8 mouse cellular contexts compared by ENCODE assay signal in genomic region chr6:39515739-39516131, GRCm38 (mm10). TPM values are rescaled to one million over a fixed set of nuclear protein-coding genes. Genes with fewer than 3 reads are reported as not detected.
DNase-seq lines count a peak whose midpoint lies in the region; ATAC-seq and TF ChIP-seq lines count a peak whose summit lies in the region.

No protein-coding gene starts in this region.

- intact Hi-C loops in gastrocnemius, adult 2 months (cut with DNase I) = no loop called here
- intact Hi-C loops in gastrocnemius, postnatal 36 days (cut with DNase I) = no loop called here

- no peaks in the 10 kb centered on the region for H3K27me3 ChIP-seq in limb, embryonic 13.5 days
- no peaks in the 10 kb centered on the region for H3K27me3 ChIP-seq in stomach, postnatal 0 days (ENCODE audit: control insufficient read depth, insufficient read depth, low read length)

- H3K4me1 ChIP-seq in limb, embryonic 13.5 days = peaks cover 22% of the 10 kb centered on the region
- H3K4me1 ChIP-seq in stomach, postnatal 0 days (replicated peaks; ENCODE audit: control insufficient read depth, insufficient read depth) = no peaks in the 10 kb centered on the region

- DNase-seq in gastrocnemius, adult 2 months = peak; percentile 50
- no peak for DNase-seq in gastrocnemius, postnatal 36 days
- peak; percentile 37 to 54 for DNase-seq in adrenal gland, postnatal 36 days
- DNase-seq in heart, adult 8-10 months (ENCODE audit: low spot score) = peak; percentile 50
- peak; percentile 27 for DNase-seq in stomach, postnatal 0 days (ENCODE audit: low spot score)
- DNase-seq in yolk sac, embryonic 10.5 days (ENCODE audit: low spot score) = no peak

- peaks cover 39% of the 10 kb centered on the region for H3K36me3 ChIP-seq in limb, embryonic 13.5 days
- 0 out of 2 replicates have a peak, but pooled peaks cover 5% of the 10 kb centered on the region for H3K36me3 ChIP-seq in stomach, postnatal 0 days (ENCODE audit: control insufficient read depth, insufficient read depth, low read length)

- no peak for TF ChIP-seq CTCF in gastrocnemius, adult 2 months (IDR thresholded peaks at IDR 0.05)
- TF ChIP-seq CTCF in stomach, postnatal 0 days (IDR thresholded peaks at IDR 0.05; ENCODE audit: low read depth) = no peak

- peak overlapping the region; percentile 55 for H3K9ac ChIP-seq in limb, embryonic 13.5 days
- H3K9ac ChIP-seq in stomach, postnatal 0 days (ENCODE audit: low read length) = peak overlapping the region; percentile 41; the same call in 1 of the 2 replicates

- 21% methylated on average over 6 of the region's 6 CpGs for WGBS in limb, embryonic 13.5 days
- WGBS in stomach, postnatal 0 days = 25% methylated on average over 6 of the region's 6 CpGs

- peak overlapping the region; percentile 49 for H3K4me2 ChIP-seq in limb, embryonic 13.5 days (replicated peaks)
- H3K4me2 ChIP-seq in stomach, postnatal 0 days (replicated peaks; ENCODE audit: low read depth) = peak overlapping the region; percentile 11; the same call in 1 of the 2 replicates

- H3K4me3 ChIP-seq in gastrocnemius, adult 2 months = peak overlapping the region; percentile 18
- H3K4me3 ChIP-seq in limb, embryonic 13.5 days = no peak overlapping the region
- H3K4me3 ChIP-seq in stomach, postnatal 0 days (ENCODE audit: low read depth, low read length) = no peak overlapping the region

- peaks cover 15% of the 10 kb centered on the region for H3K9me3 ChIP-seq in limb, embryonic 13.5 days
- H3K9me3 ChIP-seq in stomach, postnatal 0 days (ENCODE audit: control insufficient read depth, low read length) = no peaks in the 10 kb centered on the region

- peak overlapping the region; percentile 63 for H3K27ac ChIP-seq in gastrocnemius, adult 2 months
- peak overlapping the region; percentile 97 for H3K27ac ChIP-seq in limb, embryonic 13.5 days
- H3K27ac ChIP-seq in stomach, postnatal 0 days (replicated peaks) = peak overlapping the region; percentile 74

- ATAC-seq in limb, embryonic 13.5 days (ENCODE audit: low FRiP score, low read depth) = peak; percentile 71
- ATAC-seq in stomach, postnatal 0 days (ENCODE audit: low FRiP score, low TSS enrichment) = peak; percentile 68
- no peak for ATAC-seq in granulocyte monocyte progenitor cell, adult 5-6 weeks (replicated peaks; ENCODE audit: poor library complexity, severe bottlenecking)

- TF ChIP-seq EP300 in stomach, postnatal 0 days (optimal IDR thresholded peaks at IDR 0.05) = no peak

RNA-seq across cellular contexts. Expression of gene Dennd2a, which starts 41.9 kb away (rescaled TPM):
- total RNA-seq in gastrocnemius, adult 2 months (2021) = 1 to 10 TPM; 3.3 to 4.4 TPM
- total RNA-seq in gastrocnemius, postnatal 36 days (2021) = 1 to 10 TPM; 3.0 to 3.2 TPM
- 10 to 100 TPM; 10.0 to 13.6 TPM for total RNA-seq in adrenal gland, postnatal 36 days (2021)
- 1 to 10 TPM; 4.6 to 6.4 (median 5.7) TPM for total RNA-seq in heart, adult 8-10 months (2022)
- 25.8 and 30.1 TPM in 2 replicates for polyA plus RNA-seq in limb, embryonic 13.5 days (2015; fragmentation: Nextera tagmentation; extraction: Ambion mirVana)
- 4.7 TPM in 2 replicates for polyA plus RNA-seq in stomach, postnatal 0 days (2015; fragmentation: Nextera tagmentation; extraction: Ambion mirVana)
- 0.13 TPM in 1 of 2 replicates, not detected in the other for total RNA-seq in granulocyte monocyte progenitor cell, adult 5-6 weeks (2014; fragmentation: Nextera tagmentation)
- total RNA-seq in granulocyte monocyte progenitor cell, adult 5-6 weeks (2017) = 0.15 and 0.52 TPM in 2 replicates

RNA-seq across cellular contexts. Expression of gene Adck2, which starts 57.9 kb away (rescaled TPM):
- total RNA-seq in gastrocnemius, adult 2 months (2021) = 1 to 10 TPM; 5.3 to 6.2 TPM
- total RNA-seq in gastrocnemius, postnatal 36 days (2021) = 1 to 10 TPM; 3.9 to 6.9 TPM
- 10 to 100 TPM; 21.4 to 26.9 TPM for total RNA-seq in adrenal gland, postnatal 36 days (2021)
- 10 to 100 TPM in 3 of 4 experiments, 1 to 10 TPM in 1; 9.4 to 15.7 (median 13.7) TPM for total RNA-seq in heart, adult 8-10 months (2022)
- 41.9 and 42.8 TPM in 2 replicates for polyA plus RNA-seq in limb, embryonic 13.5 days (2015; fragmentation: Nextera tagmentation; extraction: Ambion mirVana)
- 22.0 and 24.4 TPM in 2 replicates for polyA plus RNA-seq in stomach, postnatal 0 days (2015; fragmentation: Nextera tagmentation; extraction: Ambion mirVana)
- 9.7 and 16.2 TPM in 2 replicates for total RNA-seq in granulocyte monocyte progenitor cell, adult 5-6 weeks (2014; fragmentation: Nextera tagmentation)
- total RNA-seq in granulocyte monocyte progenitor cell, adult 5-6 weeks (2017) = 3.8 and 11.6 TPM in 2 replicates

Comparison
In these comparisons a context has a peak if more than half of its experiments do, and no peak if none do; other contexts are left out.
1. DNase-seq: peak in gastrocnemius, adult 2 months (single experiment), adrenal gland, postnatal 36 days (2 of 2), heart, adult 8-10 months (single experiment) and stomach, postnatal 0 days (single experiment); none in gastrocnemius, postnatal 36 days (0 of 2) and yolk sac, embryonic 10.5 days (single experiment).
2. Peak in every context shown above with its lines, with median percentiles within 50 percentile points of each other: H3K27ac ChIP-seq.